Mouse (Mus musculus) heart, adult 9 months (tissue): ENCODE results near the gene Ubac2.
"Not testable (repeated sequence)": the region's sequence is repeated elsewhere in the genome, so short reads cannot be mapped to it uniquely, and the experiment has no call there.

Experiments
- DNase-seq, 2 experiments: peaks; one replicate each; pipeline ENCODE4 v3.0.0; 2022; ENCODE audit warnings: low spot score in 2 of 2

Gene Ubac2

GRCm38 (mm10) chr14:121878176-121878858, at the start of gene Ubac2:
Ubac2 (plus strand) TSS chr14:121878620.
- DNase-seq, result peak; percentile 98

GRCm38 (mm10) chr14:121829816-121830442, 48.5 kb upstream of the Ubac2 start:
- no peak for DNase-seq

- DNase-seq, result no peak
Observed at GRCm38 (mm10) chr14:121833001-121833520, 45.4 kb upstream of the Ubac2 start.

- DNase-seq, result no peak
Observed at GRCm38 (mm10) chr14:121838161-121838560, 40.3 kb upstream of the Ubac2 start.

DNA sequence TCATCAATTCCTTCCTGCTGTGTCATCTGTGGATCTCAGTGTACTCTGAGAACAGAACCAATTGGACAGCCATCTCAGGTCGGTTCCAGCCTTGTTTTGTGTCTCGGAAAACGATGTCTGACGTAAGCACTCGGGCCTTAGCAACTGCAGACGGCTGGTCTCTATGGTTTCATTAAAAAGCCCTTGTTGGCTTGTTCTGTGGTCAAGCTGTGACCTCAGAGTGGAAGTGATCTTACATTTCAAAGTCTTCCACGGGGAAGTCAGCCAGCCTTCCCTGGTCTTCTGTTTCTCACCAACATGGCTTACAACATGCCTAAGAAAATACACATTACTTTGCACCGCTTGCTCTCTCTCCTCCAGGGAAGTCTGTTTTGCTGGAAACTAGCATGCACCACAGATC, 38.2 kb upstream of the Ubac2 start:
- DNase-seq, result no peak

DNA sequence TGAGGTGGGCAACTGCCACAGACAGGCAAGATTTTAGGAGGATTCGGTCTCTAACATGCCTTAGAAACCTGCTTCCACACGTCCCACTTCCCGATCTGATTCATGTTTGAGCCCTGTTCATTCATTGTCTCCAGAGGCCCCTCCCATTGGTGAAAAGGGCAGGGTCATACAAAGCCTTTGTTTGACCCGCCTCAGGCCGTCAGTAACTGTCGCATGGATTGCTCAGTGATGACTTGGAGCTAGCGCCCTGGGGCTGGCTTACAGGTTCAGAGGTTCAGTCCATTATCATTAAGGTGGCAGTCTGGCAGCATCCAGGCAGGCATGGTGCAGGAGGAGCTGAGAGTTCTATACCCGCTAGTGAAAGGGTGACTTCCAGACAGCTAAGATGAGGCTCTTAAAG, 33.9 kb upstream of the Ubac2 start:
- DNase-seq, result no peak

- DNase-seq, result no peak
Observed at GRCm38 (mm10) chr14:121851231-121851630, 27.2 kb upstream of the Ubac2 start.

GRCm38 (mm10) chr14:121852531-121852930, 25.9 kb upstream of the Ubac2 start:
- DNase-seq, result no peak

DNA sequence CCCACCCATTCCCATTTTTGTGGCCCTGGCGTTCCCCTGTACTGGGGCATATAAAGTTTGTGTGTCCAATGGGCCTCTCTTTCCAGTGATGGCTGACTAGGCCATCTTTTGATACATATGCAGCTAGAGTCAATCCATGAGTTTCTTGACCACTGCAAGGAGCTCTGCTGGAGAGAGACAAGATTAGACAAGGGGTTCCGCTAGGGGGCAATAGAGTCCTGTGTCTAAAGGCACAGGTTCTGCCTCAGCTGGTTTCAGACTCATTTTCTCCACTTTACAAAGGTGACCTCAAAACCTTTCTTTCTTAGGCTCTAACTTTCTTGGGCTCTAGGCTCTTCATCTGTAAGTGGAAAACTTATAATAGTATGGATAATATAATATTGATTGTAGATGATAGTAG, 13.3 kb upstream of the Ubac2 start:
- DNase-seq, result peak in 1 of 2 experiments; percentile 64

DNA sequence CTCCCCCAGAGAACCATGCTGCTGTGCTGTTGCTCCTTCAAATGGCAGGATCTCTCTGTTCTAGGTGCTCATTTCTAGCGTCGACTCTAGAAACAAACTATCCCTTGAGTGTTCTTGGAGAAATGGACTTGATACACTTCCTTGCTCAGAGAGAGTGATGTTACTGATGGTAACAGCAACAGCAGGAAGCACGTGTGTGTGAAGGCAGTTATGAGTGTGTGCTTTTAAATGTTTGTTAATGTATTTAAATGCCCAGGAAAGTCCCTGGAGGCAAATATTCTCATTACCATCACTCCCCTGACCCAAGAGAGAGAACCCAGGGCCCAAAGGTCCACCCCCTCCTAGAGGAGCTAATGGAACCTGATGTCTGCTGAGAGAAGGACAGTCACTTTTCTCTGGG, 11.8 kb upstream of the Ubac2 start:
- no peak for DNase-seq

DNA sequence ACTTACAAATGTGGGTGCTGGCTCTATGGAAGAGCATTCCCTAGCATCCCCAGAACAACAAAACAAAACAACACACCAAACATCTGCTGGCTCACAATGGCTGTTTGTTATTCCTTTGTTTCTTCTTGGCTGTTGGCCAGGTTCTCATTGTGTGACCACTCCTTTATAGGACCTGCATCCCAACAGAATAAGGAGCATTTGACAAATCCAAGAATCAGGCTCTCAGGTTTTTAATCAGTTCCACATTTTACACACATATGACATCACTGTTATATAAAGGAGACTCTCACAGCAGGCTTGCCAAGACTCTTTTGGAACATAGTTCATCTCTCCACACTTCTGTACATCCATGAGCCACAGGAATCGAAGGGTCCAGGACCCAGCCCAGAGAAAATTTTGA, 9.3 kb upstream of the Ubac2 start:
- no peak for DNase-seq

GRCm38 (mm10) chr14:121872760-121873159, 5.7 kb upstream of the Ubac2 start:
- no peak for DNase-seq

GRCm38 (mm10) chr14:121873172-121873571, 5.2 kb upstream of the Ubac2 start:
- DNase-seq, result no peak

DNA sequence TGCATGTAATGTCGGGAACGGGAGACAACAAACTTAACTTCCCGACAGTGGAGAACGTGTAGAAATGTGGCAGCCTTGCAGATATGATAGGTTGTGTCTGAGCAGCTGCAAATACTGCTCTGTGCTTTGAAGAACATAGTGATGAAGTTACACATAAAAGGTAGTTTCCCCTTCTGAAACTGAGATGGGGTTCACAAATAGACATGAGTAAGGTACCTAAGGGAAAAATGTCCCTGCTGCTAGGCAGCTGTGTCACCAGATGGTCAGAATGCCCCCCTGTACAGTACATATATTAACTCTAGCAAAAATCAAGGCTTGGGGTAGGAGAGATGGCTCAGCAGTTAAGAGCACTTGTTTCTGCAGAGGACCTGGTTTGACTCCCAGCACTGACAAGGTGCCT, 4.8 kb upstream of the Ubac2 start:
- no peak for DNase-seq

DNA sequence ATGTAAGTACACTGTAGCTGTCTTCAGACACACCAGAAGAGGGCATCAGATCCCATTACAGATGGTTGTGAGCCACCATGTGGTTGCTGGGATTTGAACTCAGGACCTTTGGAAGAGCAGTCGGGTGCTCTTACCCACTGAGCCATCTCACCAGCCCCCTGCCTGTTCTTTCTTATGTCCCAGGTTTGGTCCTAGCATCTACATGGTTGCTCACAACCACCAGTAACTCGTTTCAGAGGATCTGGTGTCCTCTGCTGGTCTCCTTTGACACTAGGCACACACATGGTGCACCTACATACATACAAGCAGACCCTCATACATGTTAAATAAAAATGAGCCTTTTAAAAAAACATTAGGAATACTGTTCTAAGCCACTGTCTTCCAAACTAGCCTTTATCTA, 2.2 kb upstream of the Ubac2 start:
- not testable (repeated sequence) for DNase-seq

DNA sequence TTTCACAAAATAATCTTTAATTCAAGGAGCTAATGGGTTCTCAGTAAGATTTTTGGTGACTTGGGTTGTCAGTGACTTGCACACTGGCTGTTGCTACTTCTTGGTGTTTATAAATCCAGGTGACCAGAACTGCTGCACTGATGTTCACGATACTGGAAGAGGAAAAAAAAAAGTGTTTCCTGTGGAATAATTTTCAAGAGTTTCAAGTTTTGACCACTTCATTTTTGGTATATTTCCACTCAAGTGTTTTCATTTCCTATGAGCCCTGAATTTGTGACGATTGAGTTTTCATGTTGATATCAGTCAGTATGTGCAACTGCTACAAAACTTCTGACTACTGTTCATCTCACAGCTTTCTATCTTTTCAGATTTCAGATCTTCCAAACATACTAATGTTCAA, 1.6 kb upstream of the Ubac2 start:
- DNase-seq, result no peak

GRCm38 (mm10) chr14:121877640-121878039, 780 bp upstream of the Ubac2 start:
- DNase-seq, result no peak

DNA sequence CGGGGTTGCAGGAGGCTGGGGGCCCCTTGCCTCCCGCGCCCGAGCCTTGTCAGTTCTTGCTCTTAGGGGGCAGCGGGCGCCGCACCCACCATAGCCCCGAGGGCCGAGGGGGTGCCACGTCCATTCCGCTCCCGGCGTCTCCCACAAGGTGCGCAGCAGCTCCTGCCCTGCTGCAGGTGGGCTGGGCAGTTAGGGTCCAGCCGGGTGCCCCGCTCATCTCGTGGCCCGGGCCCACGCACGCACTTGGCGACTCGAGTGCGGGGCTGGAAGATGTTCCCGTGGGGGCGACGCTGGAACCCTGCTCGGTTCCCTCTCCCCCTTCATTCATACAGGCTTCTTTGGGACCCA, 413 bp downstream of the Ubac2 start:
- no peak for DNase-seq

DNA sequence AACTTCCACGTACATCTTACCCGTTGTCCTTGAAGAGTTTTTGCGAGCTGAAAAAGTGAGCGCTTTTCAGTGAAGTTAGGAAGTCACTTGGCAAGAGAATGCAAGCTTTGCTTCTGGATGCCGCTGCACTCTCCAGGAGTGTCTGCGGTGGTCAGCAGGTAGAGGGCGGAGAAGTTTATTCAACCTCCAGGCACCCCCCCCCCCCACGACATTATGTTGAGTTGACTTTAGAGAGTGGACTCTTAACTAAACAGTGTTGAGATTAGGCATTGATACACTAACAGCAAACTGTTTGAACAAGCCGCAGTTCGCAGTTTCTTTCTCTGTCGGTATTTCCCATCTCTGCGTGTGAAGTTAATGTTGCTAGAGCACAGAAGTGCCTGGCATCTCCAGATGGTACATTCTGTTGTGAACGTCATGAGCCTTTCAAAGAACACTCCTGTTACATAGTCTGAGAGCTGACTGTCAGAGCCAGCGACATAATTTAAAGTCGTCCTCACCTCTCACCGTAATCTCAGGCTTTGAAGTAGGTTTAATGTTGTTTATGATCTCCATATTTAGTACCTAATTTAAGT, 933 bp downstream of the Ubac2 start:
- no peak for DNase-seq

- DNase-seq, result no peak
Observed at GRCm38 (mm10) chr14:121881211-121881610, 2.8 kb downstream of the Ubac2 start.

DNA sequence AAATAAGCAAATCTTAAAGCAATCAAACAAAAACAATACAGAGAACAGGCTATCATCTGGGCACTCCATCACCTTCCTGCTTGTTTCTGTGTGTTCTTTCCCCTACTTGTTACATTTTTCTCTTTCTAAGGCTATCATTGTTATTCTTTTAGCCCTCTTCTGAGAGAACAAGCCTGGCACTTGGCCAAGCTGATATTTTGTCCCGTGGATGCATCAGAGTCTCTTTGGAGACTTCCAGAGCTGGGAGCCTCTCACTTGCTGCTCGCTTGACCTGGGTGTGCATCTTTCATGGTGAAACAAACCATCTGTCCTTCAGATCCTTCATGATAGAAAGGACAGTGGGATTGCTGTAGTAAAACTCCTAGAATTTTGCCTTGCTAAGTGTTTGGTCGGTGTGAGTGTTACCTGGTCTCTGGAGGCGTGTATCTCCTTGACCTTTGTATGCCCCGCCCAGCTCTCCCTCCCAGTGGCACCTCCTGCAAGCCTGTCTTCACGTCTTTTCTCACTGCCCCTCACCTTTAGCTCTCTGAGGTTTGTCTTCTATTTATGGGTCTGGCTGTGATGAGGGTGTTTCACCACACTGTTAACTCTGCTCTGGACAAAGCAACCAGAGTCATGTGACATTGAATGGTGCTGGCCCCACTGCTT, 5.9 kb downstream of the Ubac2 start:
- DNase-seq, result no peak

GRCm38 (mm10) chr14:121893747-121894146, 15.3 kb downstream of the Ubac2 start:
- DNase-seq, result no peak
